Mouse (Mus musculus) CH12.LX (cell line): ENCODE data around the gene Mvk.

Experiments used
- CTCF ChIP-seq, 2 experiments: IDR thresholded peaks in 1 of 2; conservative IDR thresholded peaks in 1 of 2; 2 replicates each; pipeline ENCODE4 v1.5.1; 2011 to 2012; ENCODE audit warnings: low read depth in 2 of 2, low read length in 2 of 2, improper control_type of control experiment in 1 of 2, inconsistent platforms in 1 of 2, mild to moderate bottlenecking in 1 of 2, moderate library complexity in 1 of 2
- E2F4 ChIP-seq: IDR thresholded peaks from 2 replicates; pipeline ENCODE4 v1.6.1; 2011; ENCODE audit warnings: low read depth, low read length, improper control_type of control experiment; ENCODE audit not compliant: insufficient replicate concordance
- EP300 ChIP-seq: IDR thresholded peaks from 2 replicates; pipeline ENCODE4 v1.6.1; 2011; ENCODE audit warnings: low read length, improper control_type of control experiment
- ETS1 ChIP-seq: conservative IDR thresholded peaks from 2 replicates; pipeline ENCODE4 v1.6.1; 2012; ENCODE audit warnings: low read depth, mild to moderate bottlenecking, inconsistent platforms, low read length, improper control_type of control experiment, moderate library complexity
- JUND ChIP-seq: conservative IDR thresholded peaks from 2 replicates; pipeline ENCODE4 v1.6.1; 2011; ENCODE audit warnings: low read depth, low read length, improper control_type of control experiment
- MAX ChIP-seq: IDR thresholded peaks from 2 replicates; pipeline ENCODE4 v1.6.1; 2011; ENCODE audit warnings: low read length, improper control_type of control experiment
- POLR2A ChIP-seq: IDR thresholded peaks from 2 replicates; pipeline ENCODE4 v1.6.1; 2011; ENCODE audit warnings: low read depth, mild to moderate bottlenecking, improper control_type of control experiment, low read length
- RAD21 ChIP-seq: IDR thresholded peaks from 2 replicates; pipeline ENCODE4 v1.6.1; 2011; ENCODE audit warnings: low read depth, mild to moderate bottlenecking, low read length, improper control_type of control experiment, moderate library complexity
- TCF12 ChIP-seq: IDR thresholded peaks from 2 replicates; pipeline ENCODE4 v1.6.1; 2014; ENCODE audit warnings: low read depth, mild to moderate bottlenecking, inconsistent platforms, low read length, improper control_type of control experiment
- ZKSCAN1 ChIP-seq: IDR thresholded peaks from 2 replicates; pipeline ENCODE4 v1.6.1; 2012; ENCODE audit warnings: low read depth, inconsistent platforms, low read length, improper control_type of control experiment, borderline replicate concordance
- ZNF384 ChIP-seq: IDR thresholded peaks from 2 replicates; pipeline ENCODE4 v1.6.1; 2012; ENCODE audit warnings: low read depth, low read length, improper control_type of control experiment, inconsistent platforms

DNA sequence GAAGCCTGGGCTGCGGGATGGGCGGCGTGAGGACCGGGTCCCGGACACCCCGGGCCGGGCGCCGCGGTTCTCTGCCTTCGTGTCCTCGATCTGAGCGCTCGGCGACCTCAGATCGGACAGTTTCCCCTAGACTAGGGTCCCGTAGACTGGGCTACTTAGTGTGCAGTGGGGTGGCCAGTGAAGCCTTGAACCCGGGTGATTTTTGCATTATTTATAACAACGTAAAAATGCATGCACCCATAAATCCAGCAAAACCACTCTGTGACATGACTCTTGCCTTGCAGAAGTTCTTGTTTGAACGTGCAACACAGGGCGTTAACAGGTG lies 261 bp downstream of the Mvk start:
- no peak for TF ChIP-seq CTCF (conservative IDR thresholded peaks at IDR 0.05 in 1 of 2, IDR thresholded peaks at IDR 0.05 in 1 of 2; ENCODE audit: low read depth in 2 of 2, low read length in 2 of 2)
- TF ChIP-seq JUND: no peak
- 0 out of 2 replicates have a peak, but pooled peaks have one; percentile 11 for TF ChIP-seq MAX
- no peak for TF ChIP-seq POLR2A
- TF ChIP-seq ZKSCAN1: no peak
- no peak for TF ChIP-seq EP300
- no peak for TF ChIP-seq TCF12
- no peak for TF ChIP-seq ETS1
- TF ChIP-seq E2F4: no peak
- no peak for TF ChIP-seq ZNF384
- TF ChIP-seq RAD21: no peak
